Mouse (Mus musculus): ENCODE measurements at regions not wholly inside any gene's neighbourhood (a gene's known extent, or its start where the extent isn't known, plus 50 kb on each side); places are given as distances from the start of the nearest gene placed in this dataset.

DNA sequence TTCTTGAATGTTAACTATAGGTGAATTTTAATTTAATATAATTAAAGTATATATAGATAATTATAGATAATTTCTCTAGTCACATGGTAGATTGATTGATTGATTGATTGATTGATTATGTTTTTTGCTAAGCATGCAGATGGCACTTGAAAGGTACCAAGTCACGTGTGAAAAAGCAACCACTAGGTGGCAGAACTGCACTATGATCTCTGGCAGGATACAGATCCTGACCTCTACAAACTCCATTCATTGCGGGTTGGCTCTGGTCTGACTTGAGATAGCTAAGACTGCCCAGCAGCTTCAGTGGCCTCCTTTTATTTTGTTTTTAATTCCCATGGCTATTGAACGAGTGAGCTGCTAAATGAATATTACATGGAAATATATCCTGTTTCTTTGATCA lies 229.7 kb upstream of the Grm3 start:
- no peaks in the 10 kb centered on the region for H3K9me3 ChIP-seq (ENCODE audit: low read length)
- no peaks in the 10 kb centered on the region for H3K36me3 ChIP-seq (ENCODE audit: insufficient read depth, low read length)
- H3K4me1 ChIP-seq (ENCODE audit: insufficient read depth, low read length) = no peaks in the 10 kb centered on the region
- no peak overlapping the region for H3K4me2 ChIP-seq (replicated peaks; ENCODE audit: low read depth, low read length)
- H3K9ac ChIP-seq (replicated peaks; ENCODE audit: low read length) = no peak overlapping the region
- no peak overlapping the region for H3K4me3 ChIP-seq (ENCODE audit: low read length)
- no peaks in the 10 kb centered on the region for H3K27me3 ChIP-seq (ENCODE audit: insufficient read depth, low read length)
- WGBS = 18% methylated on average over 3 of the region's 3 CpGs
- peak; percentile 75; the same call in 1 of the 2 replicates for ATAC-seq (ENCODE audit: low FRiP score, low TSS enrichment)
- H3K27ac ChIP-seq (ENCODE audit: low read length) = no peak overlapping the region

DNA sequence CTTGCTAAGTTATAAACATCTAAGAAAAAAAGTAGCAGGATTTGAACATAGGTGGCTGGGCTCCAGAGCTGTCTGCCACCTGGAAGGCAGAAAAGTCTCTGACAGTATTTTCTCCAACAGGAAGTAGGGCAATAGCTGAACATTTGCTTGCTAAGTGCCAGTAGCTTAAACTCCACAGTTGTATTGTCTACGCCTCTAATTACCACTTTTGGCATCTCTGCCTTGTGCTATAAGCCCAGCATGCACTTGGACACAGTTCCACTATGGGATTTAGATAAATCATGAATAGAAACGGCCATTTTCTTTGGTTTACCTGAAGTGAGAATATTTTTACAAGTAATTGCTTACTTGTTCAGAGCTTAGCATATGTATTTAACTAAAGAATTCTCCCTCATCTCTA lies 213.8 kb upstream of the Grm3 start:
- no peaks in the 10 kb centered on the region for H3K4me1 ChIP-seq (ENCODE audit: insufficient read depth, low read length)
- no peaks in the 10 kb centered on the region for H3K9me3 ChIP-seq (ENCODE audit: low read length)
- H3K4me2 ChIP-seq (replicated peaks; ENCODE audit: low read depth, low read length) = no peak overlapping the region
- ATAC-seq (ENCODE audit: low FRiP score, low TSS enrichment) = no peak
- WGBS = 69% methylated on average over 2 of the region's 2 CpGs
- H3K9ac ChIP-seq (replicated peaks; ENCODE audit: low read length) = no peak overlapping the region
- no peak overlapping the region for H3K27ac ChIP-seq (ENCODE audit: low read length)
- no peaks in the 10 kb centered on the region for H3K36me3 ChIP-seq (ENCODE audit: insufficient read depth, low read length)
- H3K4me3 ChIP-seq (ENCODE audit: low read length) = no peak overlapping the region
- H3K27me3 ChIP-seq (ENCODE audit: insufficient read depth, low read length) = no peaks in the 10 kb centered on the region

DNA sequence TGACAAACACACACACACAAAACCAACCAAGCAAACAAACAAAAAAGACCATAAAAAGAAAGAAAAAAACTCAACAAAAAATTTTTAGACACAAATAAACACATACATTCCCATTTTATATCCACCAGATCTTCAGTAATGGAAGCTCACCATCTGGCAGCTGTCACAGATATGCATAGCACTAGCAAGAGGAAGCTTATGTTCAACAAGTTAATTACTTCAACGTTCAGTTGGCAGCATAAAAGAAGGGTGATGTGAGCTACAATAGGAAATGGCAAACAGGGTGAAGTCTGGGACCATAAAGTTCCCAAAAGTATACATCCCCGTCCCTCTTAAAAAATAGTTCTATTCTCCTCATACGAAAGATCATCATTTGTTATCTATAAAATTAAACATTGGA lies 188.0 kb upstream of the Grm3 start:
- Histone ChIP-seq H3K36me3 (ENCODE audit: insufficient read depth, low read length) (no peaks in the 10 kb centered on the region), H3K27ac (ENCODE audit: low read length) (no peak overlapping the region), H3K4me3 (ENCODE audit: low read length) (no peak overlapping the region), H3K9ac (replicated peaks; ENCODE audit: low read length) (no peak overlapping the region), H3K4me2 (replicated peaks; ENCODE audit: low read depth, low read length) (no peak overlapping the region), H3K4me1 (ENCODE audit: insufficient read depth, low read length) (no peaks in the 10 kb centered on the region), H3K9me3 (ENCODE audit: low read length) (no peaks in the 10 kb centered on the region), H3K27me3 (ENCODE audit: insufficient read depth, low read length) (no peaks in the 10 kb centered on the region)
- no peak for ATAC-seq (ENCODE audit: low FRiP score, low TSS enrichment)
- 70% methylated on average over 3 of the region's 3 CpGs for WGBS

DNA sequence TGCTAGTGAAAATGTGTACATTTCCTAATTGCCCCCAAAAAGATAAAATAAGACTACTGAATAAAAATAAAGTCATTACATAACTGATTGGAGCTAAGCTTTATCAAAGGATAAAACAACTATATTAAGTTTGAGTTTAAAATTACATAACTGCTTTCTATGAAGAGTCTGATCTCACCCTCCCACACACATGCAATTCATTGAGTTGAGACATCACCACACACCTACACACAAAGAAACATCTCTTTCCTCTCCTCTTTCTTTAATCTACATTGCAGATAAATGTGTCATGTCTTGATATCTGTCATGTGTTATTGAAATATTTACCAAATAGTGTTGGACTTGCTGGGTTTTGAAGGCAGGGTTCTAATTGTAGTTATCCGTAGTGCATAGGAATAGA lies 186.8 kb upstream of the Grm3 start:
- Histone ChIP-seq H3K4me3 (ENCODE audit: low read length) (no peak overlapping the region), H3K36me3 (ENCODE audit: insufficient read depth, low read length) (no peaks in the 10 kb centered on the region), H3K4me2 (replicated peaks; ENCODE audit: low read depth, low read length) (no peak overlapping the region), H3K9me3 (ENCODE audit: low read length) (no peaks in the 10 kb centered on the region), H3K4me1 (ENCODE audit: insufficient read depth, low read length) (no peaks in the 10 kb centered on the region), H3K9ac (replicated peaks; ENCODE audit: low read length) (no peak overlapping the region), H3K27ac (ENCODE audit: low read length) (no peak overlapping the region), H3K27me3 (ENCODE audit: insufficient read depth, low read length) (no peaks in the 10 kb centered on the region)
- 84% methylated on average over 1 of the region's 1 CpGs for WGBS
- ATAC-seq (ENCODE audit: low FRiP score, low TSS enrichment) = no peak

DNA sequence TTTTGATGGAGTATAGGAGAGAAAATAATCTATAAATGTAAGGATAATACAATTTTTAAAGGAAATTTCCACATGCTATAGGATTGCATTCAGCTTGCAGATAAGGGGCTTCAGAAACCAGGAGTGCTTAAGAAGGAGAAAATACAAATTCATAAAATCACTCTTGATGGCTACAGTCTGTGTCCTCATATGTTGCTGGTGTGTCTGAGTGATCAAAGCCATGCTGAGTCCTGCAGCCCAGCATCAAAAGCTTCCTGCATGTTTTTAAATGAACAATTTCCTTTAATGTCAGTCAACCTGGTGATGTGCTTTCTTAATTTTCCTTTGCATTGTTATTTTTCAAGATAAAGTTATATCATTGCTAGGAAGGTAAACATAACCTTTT lies 186.1 kb upstream of the Grm3 start:
- Histone ChIP-seq H3K4me2 (replicated peaks; ENCODE audit: low read depth, low read length) (no peak overlapping the region), H3K27me3 (ENCODE audit: insufficient read depth, low read length) (no peaks in the 10 kb centered on the region), H3K4me3 (ENCODE audit: low read length) (no peak overlapping the region), H3K27ac (ENCODE audit: low read length) (no peak overlapping the region), H3K9me3 (ENCODE audit: low read length) (no peaks in the 10 kb centered on the region), H3K9ac (replicated peaks; ENCODE audit: low read length) (no peak overlapping the region), H3K36me3 (ENCODE audit: insufficient read depth, low read length) (no peaks in the 10 kb centered on the region), H3K4me1 (ENCODE audit: insufficient read depth, low read length) (no peaks in the 10 kb centered on the region)
- ATAC-seq (ENCODE audit: low FRiP score, low TSS enrichment) = no peak

DNA sequence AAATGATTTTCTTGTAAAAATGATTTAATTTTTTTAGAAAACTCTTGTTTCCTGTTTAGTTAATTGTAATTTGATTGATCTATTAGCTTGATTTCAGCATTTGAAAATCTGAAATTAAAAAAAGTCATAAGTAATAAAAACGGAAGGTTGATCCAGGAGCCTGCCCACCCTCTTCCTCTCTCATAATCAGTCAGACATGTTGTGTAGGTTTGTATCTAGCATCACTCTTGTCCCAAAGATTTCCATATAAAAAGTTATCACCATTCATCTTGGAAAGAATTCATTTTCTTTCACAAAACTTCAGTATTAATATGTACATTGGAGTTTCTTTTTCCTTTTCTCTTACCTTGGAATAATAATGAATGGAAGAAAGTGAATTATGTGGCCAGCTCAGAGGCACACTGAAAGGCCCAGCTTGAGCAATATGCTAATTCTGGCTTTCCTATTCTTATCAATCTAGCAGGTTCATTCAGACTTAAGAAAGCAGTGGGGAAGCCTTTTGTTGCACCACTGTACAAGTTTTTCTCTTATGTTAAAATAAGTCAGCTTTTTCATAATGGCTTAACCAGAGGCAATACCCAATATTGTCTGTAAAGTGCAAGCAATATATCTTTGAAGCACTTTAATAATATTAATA lies 185.6 kb upstream of the Grm3 start:
- Histone ChIP-seq H3K4me1 (ENCODE audit: insufficient read depth, low read length) (no peaks in the 10 kb centered on the region), H3K4me2 (replicated peaks; ENCODE audit: low read depth, low read length) (no peak overlapping the region), H3K36me3 (ENCODE audit: insufficient read depth, low read length) (no peaks in the 10 kb centered on the region), H3K9ac (replicated peaks; ENCODE audit: low read length) (no peak overlapping the region), H3K27me3 (ENCODE audit: insufficient read depth, low read length) (no peaks in the 10 kb centered on the region), H3K4me3 (ENCODE audit: low read length) (no peak overlapping the region), H3K27ac (ENCODE audit: low read length) (no peak overlapping the region), H3K9me3 (ENCODE audit: low read length) (no peaks in the 10 kb centered on the region)
- ATAC-seq (ENCODE audit: low FRiP score, low TSS enrichment) = no peak
- WGBS = 88% methylated on average over 1 of the region's 1 CpGs

DNA sequence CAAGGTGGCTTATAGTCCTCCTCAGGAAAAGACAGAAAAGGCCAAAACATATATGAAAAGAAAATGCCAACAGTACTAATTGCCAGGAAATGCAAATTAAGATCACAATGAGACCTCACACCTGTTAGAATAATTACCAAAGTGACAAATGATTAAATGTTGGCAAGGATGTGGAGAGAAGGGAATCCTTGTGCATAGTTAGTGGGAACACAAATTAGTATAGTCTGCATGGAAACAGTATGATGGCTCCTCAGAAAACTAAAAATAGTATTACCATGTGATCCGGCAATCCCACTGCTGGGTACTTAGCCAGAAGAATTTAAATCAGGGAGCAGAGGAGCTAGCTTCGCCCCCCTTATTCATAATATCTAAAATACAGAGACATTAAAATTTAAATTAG lies 170.3 kb upstream of the Grm3 start:
- Histone ChIP-seq H3K27ac (ENCODE audit: low read length) (no peak overlapping the region), H3K27me3 (ENCODE audit: insufficient read depth, low read length) (no peaks in the 10 kb centered on the region), H3K4me2 (replicated peaks; ENCODE audit: low read depth, low read length) (no peak overlapping the region), H3K4me1 (ENCODE audit: insufficient read depth, low read length) (no peaks in the 10 kb centered on the region), H3K9ac (replicated peaks; ENCODE audit: low read length) (no peak overlapping the region), H3K9me3 (ENCODE audit: low read length) (no peaks in the 10 kb centered on the region), H3K36me3 (ENCODE audit: insufficient read depth, low read length) (no peaks in the 10 kb centered on the region), H3K4me3 (ENCODE audit: low read length) (no peak overlapping the region)
- WGBS = 88% methylated on average over 2 of the region's 2 CpGs
- ATAC-seq (ENCODE audit: low FRiP score, low TSS enrichment) = no peak

DNA sequence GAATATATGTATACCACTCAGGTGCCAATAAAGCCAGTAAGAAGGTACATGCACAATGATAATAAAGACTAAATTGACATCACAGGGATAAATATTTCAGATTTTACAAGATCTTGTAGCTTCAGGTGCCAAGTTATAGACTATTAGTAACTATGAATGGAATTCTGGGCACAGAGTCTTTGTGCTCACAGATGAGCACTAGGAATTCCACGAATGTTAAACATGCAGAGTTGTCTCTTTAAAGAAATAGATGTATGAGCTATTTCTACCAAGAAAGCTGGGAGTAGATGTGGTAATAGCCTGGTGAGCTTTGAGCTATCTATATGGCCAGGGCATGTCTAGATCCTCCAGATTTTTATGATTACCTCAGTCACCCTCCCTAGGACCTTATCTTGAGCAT lies 153.1 kb upstream of the Grm3 start:
- Histone ChIP-seq H3K9ac (replicated peaks; ENCODE audit: low read length) (no peak overlapping the region), H3K4me2 (replicated peaks; ENCODE audit: low read depth, low read length) (no peak overlapping the region), H3K27me3 (ENCODE audit: insufficient read depth, low read length) (no peaks in the 10 kb centered on the region), H3K4me3 (ENCODE audit: low read length) (no peak overlapping the region), H3K27ac (ENCODE audit: low read length) (no peak overlapping the region), H3K9me3 (ENCODE audit: low read length) (no peaks in the 10 kb centered on the region), H3K36me3 (ENCODE audit: insufficient read depth, low read length) (no peaks in the 10 kb centered on the region), H3K4me1 (ENCODE audit: insufficient read depth, low read length) (no peaks in the 10 kb centered on the region)
- WGBS = 76% methylated on average over 1 of the region's 1 CpGs
- ATAC-seq (ENCODE audit: low FRiP score, low TSS enrichment) = no peak

DNA sequence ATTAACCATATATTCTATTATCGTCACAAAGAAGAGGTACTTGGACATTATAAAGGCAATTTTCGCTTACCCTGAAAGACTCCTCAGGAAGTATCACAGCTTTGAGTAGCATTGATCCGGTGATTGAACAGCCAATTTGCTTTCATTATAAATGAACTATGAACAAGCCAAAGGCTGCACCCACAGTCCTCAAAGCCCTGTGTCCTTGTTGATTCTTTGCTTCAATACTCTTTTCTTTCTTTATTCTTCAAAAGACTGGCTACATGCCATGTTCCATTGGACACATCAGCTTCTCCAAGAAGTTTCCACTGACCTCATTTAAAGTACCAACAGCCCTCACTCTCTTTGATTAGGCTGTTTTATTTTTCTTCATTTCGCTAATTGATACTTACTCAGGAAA lies 144.1 kb upstream of the Grm3 start:
- Histone ChIP-seq H3K9me3 (ENCODE audit: low read length) (no peaks in the 10 kb centered on the region), H3K4me1 (ENCODE audit: insufficient read depth, low read length) (no peaks in the 10 kb centered on the region), H3K4me2 (replicated peaks; ENCODE audit: low read depth, low read length) (no peak overlapping the region), H3K4me3 (ENCODE audit: low read length) (no peak overlapping the region), H3K36me3 (ENCODE audit: insufficient read depth, low read length) (no peaks in the 10 kb centered on the region), H3K9ac (replicated peaks; ENCODE audit: low read length) (no peak overlapping the region), H3K27me3 (ENCODE audit: insufficient read depth, low read length) (no peaks in the 10 kb centered on the region), H3K27ac (ENCODE audit: low read length) (no peak overlapping the region)
- 88% methylated on average over 4 of the region's 4 CpGs for WGBS
- no peak for ATAC-seq (ENCODE audit: low FRiP score, low TSS enrichment)

DNA sequence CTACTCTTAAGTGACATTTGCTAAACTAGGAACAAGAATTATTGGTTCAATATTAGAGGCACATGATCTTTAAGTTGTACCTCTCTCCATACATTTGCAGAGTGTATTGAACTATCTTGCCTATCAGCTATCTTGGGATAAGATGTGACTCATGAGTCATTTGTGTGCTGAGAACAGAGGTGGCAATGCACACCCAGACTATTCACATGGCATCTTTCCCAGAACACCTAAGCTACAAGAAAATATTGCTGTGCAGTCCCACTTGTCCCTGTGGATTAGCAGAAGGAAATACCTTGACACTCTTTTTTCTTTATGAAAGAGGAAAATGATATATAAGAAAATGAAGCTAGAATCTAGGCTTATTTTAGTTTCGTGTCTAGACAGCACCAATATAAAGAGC lies 104.8 kb upstream of the Grm3 start:
- H3K9ac ChIP-seq (replicated peaks; ENCODE audit: low read length) = no peak overlapping the region
- H3K27ac ChIP-seq (ENCODE audit: low read length) = no peak overlapping the region
- no peak overlapping the region for H3K4me3 ChIP-seq (ENCODE audit: low read length)
- H3K36me3 ChIP-seq (ENCODE audit: insufficient read depth, low read length) = no peaks in the 10 kb centered on the region
- no peaks in the 10 kb centered on the region for H3K27me3 ChIP-seq (ENCODE audit: insufficient read depth, low read length)
- H3K4me2 ChIP-seq (replicated peaks; ENCODE audit: low read depth, low read length) = no peak overlapping the region
- no peak for ATAC-seq (ENCODE audit: low FRiP score, low TSS enrichment)
- WGBS = 71% methylated on average over 1 of the region's 1 CpGs
- no peaks in the 10 kb centered on the region for H3K9me3 ChIP-seq (ENCODE audit: low read length)
- H3K4me1 ChIP-seq (ENCODE audit: insufficient read depth, low read length) = no peaks in the 10 kb centered on the region

DNA sequence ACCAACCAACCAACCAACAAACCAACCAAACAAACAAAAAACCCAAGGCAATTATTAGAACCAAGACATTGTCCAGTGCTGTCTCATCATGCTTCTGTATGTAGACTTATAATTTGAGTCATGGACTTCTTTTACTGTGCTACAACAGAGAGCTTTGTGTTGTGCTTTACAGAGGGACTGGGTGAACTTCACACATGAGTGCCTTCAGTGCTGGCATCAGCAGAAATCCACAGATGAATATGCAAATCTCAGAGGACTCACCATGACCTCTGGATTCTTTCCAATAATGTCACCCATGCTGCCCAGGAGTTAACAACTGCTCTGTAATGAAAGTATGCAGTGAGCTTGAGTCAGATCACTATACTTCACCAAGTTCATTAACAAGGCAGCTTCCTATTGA lies 76.7 kb upstream of the Grm3 start:
- Histone ChIP-seq H3K27me3 (ENCODE audit: insufficient read depth, low read length) (no peaks in the 10 kb centered on the region), H3K4me1 (ENCODE audit: insufficient read depth, low read length) (no peaks in the 10 kb centered on the region), H3K9ac (replicated peaks; ENCODE audit: low read length) (no peak overlapping the region), H3K9me3 (ENCODE audit: low read length) (no peaks in the 10 kb centered on the region), H3K36me3 (ENCODE audit: insufficient read depth, low read length) (no peaks in the 10 kb centered on the region), H3K4me3 (ENCODE audit: low read length) (no peak overlapping the region), H3K4me2 (replicated peaks; ENCODE audit: low read depth, low read length) (no peak overlapping the region), H3K27ac (ENCODE audit: low read length) (no peak overlapping the region)
- ATAC-seq (ENCODE audit: low FRiP score, low TSS enrichment) = no peak

All from kidney, embryonic 16.5 days (tissue).